Mouse (Mus musculus) heart, embryonic 11.5 days (tissue): Measurements from ENCODE around the gene Dgki. TPM values are rescaled to one million over a fixed set of nuclear protein-coding genes. Genes with fewer than 3 reads are reported as not detected.

Experiments
- ATAC-seq: fragments of 200-750 bp; cut with Nextera tagmentation; replicated peaks from 2 replicates; pipeline ENCODE4 v1.8.0; 2017; ENCODE audit warnings: moderate library complexity; ENCODE audit not compliant: insufficient number of reproducible peaks, low FRiP score, low TSS enrichment
- H3K27ac ChIP-seq: fragments of 300-500 bp; sonication (generic); 2 replicates; pipeline ENCODE4 v1.5.1; 2014; ENCODE audit warnings: mild to moderate bottlenecking, low read depth, low read length
- H3K27me3 ChIP-seq: fragments of 300-500 bp; sonication (generic); 2 replicates; pipeline ENCODE4 v1.6.1; 2014; ENCODE audit warnings: mild to moderate bottlenecking, low read length, mixed read lengths; ENCODE audit not compliant: control insufficient read depth, insufficient read depth
- H3K36me3 ChIP-seq: fragments of 300-500 bp; sonication (generic); 2 replicates; pipeline ENCODE4 v1.6.1; 2014; ENCODE audit warnings: mild to moderate bottlenecking, low read length, moderate library complexity, mixed read lengths; ENCODE audit not compliant: control insufficient read depth, insufficient read depth
- H3K4me1 ChIP-seq: fragments of 300-500 bp; sonication (generic); 2 replicates; pipeline ENCODE4 v1.6.1; 2014; ENCODE audit warnings: low read length; ENCODE audit not compliant: control insufficient read depth, insufficient read depth
- H3K4me2 ChIP-seq: fragments of 300-500 bp; sonication (generic); 2 replicates; pipeline ENCODE4 v1.6.1; 2014; ENCODE audit warnings: mild to moderate bottlenecking, moderate library complexity
- H3K4me3 ChIP-seq: fragments of 300-500 bp; sonication (generic); 2 replicates; pipeline ENCODE4 v1.5.1; 2014; ENCODE audit warnings: low read depth, low read length
- H3K9ac ChIP-seq: fragments of 300-500 bp; sonication (generic); 2 replicates; pipeline ENCODE4 v1.6.1; 2014; ENCODE audit warnings: mild to moderate bottlenecking, low read depth, low read length, moderate library complexity
- H3K9me3 ChIP-seq: fragments of 300-500 bp; sonication (generic); replicated peaks from 2 replicates; pipeline ENCODE4 v1.6.1; 2016; ENCODE audit warnings: low read length; ENCODE audit not compliant: control insufficient read depth
- WGBS: fragments of 180-500 bp; shearing (Covaris S2); extraction: QIAGEN DNeasy Blood & Tissue Kit; methylation state at CpG from one replicate; pipeline ENCODE4 v1.1.7; 2014; ENCODE audit not compliant: insufficient replicate concordance; 5-methylcytosine and 5-hydroxymethylcytosine counted together
- polyA plus RNA-seq: library from polyadenylated mRNA; unstranded; fragments of >200 nt; fragmentation: Nextera tagmentation; extraction: Ambion mirVana; gene quantifications from 2 replicates; pipeline ENCODE4 v1.2.1, GENCODE M21; 2014

Dgki gene
- polyA plus RNA-seq, 1 experiment from 2014 or later = 1.0 TPM

GRCm38 (mm10) chr6:37328671-37329070, 28.7 kb upstream of the Dgki start:
- H3K9me3 ChIP-seq = no peaks in the 10 kb centered on the region
- 44% methylated on average over 7 of the region's 7 CpGs for WGBS
- H3K4me3 ChIP-seq = no peak overlapping the region
- H3K36me3 ChIP-seq = peaks cover 16% of the 10 kb centered on the region
- H3K27ac ChIP-seq = peak overlapping the region; percentile 74
- no peaks in the 10 kb centered on the region for H3K27me3 ChIP-seq
- H3K4me2 ChIP-seq = no peak overlapping the region
- peaks cover 29% of the 10 kb centered on the region for H3K4me1 ChIP-seq
- ATAC-seq = no peak
- H3K9ac ChIP-seq = no peak overlapping the region; the same call in 1 of the 2 replicates

- 61% methylated on average over 6 of the region's 6 CpGs for WGBS
- Histone ChIP-seq H3K36me3 (peaks cover 12% of the 10 kb centered on the region), H3K4me1 (peaks cover 29% of the 10 kb centered on the region), H3K27ac (0 out of 2 replicates have a peak overlapping the region, but pooled peaks have one; percentile 25), H3K27me3 (no peaks in the 10 kb centered on the region), H3K9ac (no peak overlapping the region), H3K9me3 (no peaks in the 10 kb centered on the region), H3K4me2 (no peak overlapping the region), H3K4me3 (no peak overlapping the region)
- no peak for ATAC-seq
These were observed 27.5 kb upstream of the Dgki start for GRCm38 (mm10) chr6:37327519-37327918.

GRCm38 (mm10) chr6:37326603-37326955, 26.6 kb upstream of the Dgki start:
- peaks cover 23% of the 10 kb centered on the region for H3K4me1 ChIP-seq
- no peak overlapping the region for H3K4me3 ChIP-seq
- peaks cover 4% of the 10 kb centered on the region for H3K36me3 ChIP-seq
- no peaks in the 10 kb centered on the region for H3K9me3 ChIP-seq
- no peak overlapping the region for H3K9ac ChIP-seq
- no peak for ATAC-seq
- no peaks in the 10 kb centered on the region for H3K27me3 ChIP-seq
- WGBS = 43% methylated on average over 8 of the region's 8 CpGs
- 0 out of 2 replicates have a peak overlapping the region, but pooled peaks have one; percentile 12 for H3K27ac ChIP-seq
- no peak overlapping the region for H3K4me2 ChIP-seq

GRCm38 (mm10) chr6:37325906-37326602, 26.1 kb upstream of the Dgki start:
- 0 out of 2 replicates have a peak overlapping the region, but pooled peaks have one; percentile 12 for H3K27ac ChIP-seq

GRCm38 (mm10) chr6:37325076-37325475, 25.1 kb upstream of the Dgki start:
- 76% methylated on average over 3 of the region's 3 CpGs for WGBS
- Histone ChIP-seq H3K27ac (no peak overlapping the region), H3K9ac (no peak overlapping the region), H3K4me2 (no peak overlapping the region), H3K9me3 (no peaks in the 10 kb centered on the region), H3K36me3 (0 out of 2 replicates have a peak, but pooled peaks cover 2% of the 10 kb centered on the region), H3K27me3 (no peaks in the 10 kb centered on the region), H3K4me1 (peaks cover 12% of the 10 kb centered on the region), H3K4me3 (no peak overlapping the region)
- no peak for ATAC-seq

More at GRCm38 (mm10) chr6:37325906-37326602, 26.1 kb upstream of the Dgki start:
- no peak for ATAC-seq
- peaks cover 19% of the 10 kb centered on the region for H3K4me1 ChIP-seq
- no peak overlapping the region for H3K4me2 ChIP-seq
- H3K36me3 ChIP-seq = 0 out of 2 replicates have a peak, but pooled peaks cover 3% of the 10 kb centered on the region
- H3K4me3 ChIP-seq = no peak overlapping the region
- no peak overlapping the region for H3K9ac ChIP-seq
- H3K9me3 ChIP-seq = no peaks in the 10 kb centered on the region
- H3K27me3 ChIP-seq = no peaks in the 10 kb centered on the region
- WGBS = 88% methylated on average over 9 of the region's 9 CpGs

GRCm38 (mm10) chr6:37322641-37323040, 22.7 kb upstream of the Dgki start:
- Histone ChIP-seq H3K27ac (no peak overlapping the region), H3K4me2 (no peak overlapping the region), H3K27me3 (no peaks in the 10 kb centered on the region), H3K36me3 (no peaks in the 10 kb centered on the region), H3K9ac (no peak overlapping the region), H3K9me3 (no peaks in the 10 kb centered on the region), H3K4me3 (no peak overlapping the region), H3K4me1 (no peaks in the 10 kb centered on the region)
- 85% methylated on average over 7 of the region's 7 CpGs for WGBS
- ATAC-seq = no peak

GRCm38 (mm10) chr6:37322088-37322487, 22.1 kb upstream of the Dgki start:
- H3K4me1 ChIP-seq = no peaks in the 10 kb centered on the region
- 85% methylated on average over 9 of the region's 9 CpGs for WGBS
- no peaks in the 10 kb centered on the region for H3K9me3 ChIP-seq
- H3K4me2 ChIP-seq = no peak overlapping the region
- H3K9ac ChIP-seq = no peak overlapping the region
- no peaks in the 10 kb centered on the region for H3K36me3 ChIP-seq
- no peaks in the 10 kb centered on the region for H3K27me3 ChIP-seq
- no peak overlapping the region for H3K4me3 ChIP-seq
- ATAC-seq = no peak
- H3K27ac ChIP-seq = no peak overlapping the region

GRCm38 (mm10) chr6:37317904-37318303, 17.9 kb upstream of the Dgki start:
- Histone ChIP-seq H3K4me1 (no peaks in the 10 kb centered on the region), H3K4me3 (no peak overlapping the region), H3K27me3 (no peaks in the 10 kb centered on the region), H3K9ac (no peak overlapping the region), H3K4me2 (no peak overlapping the region), H3K27ac (no peak overlapping the region), H3K9me3 (no peaks in the 10 kb centered on the region), H3K36me3 (no peaks in the 10 kb centered on the region)
- 64% methylated on average over 5 of the region's 5 CpGs for WGBS
- no peak for ATAC-seq

GRCm38 (mm10) chr6:37315440-37315839, 15.5 kb upstream of the Dgki start:
- no peak overlapping the region for H3K27ac ChIP-seq
- H3K4me3 ChIP-seq = no peak overlapping the region
- ATAC-seq = no peak
- H3K4me2 ChIP-seq = no peak overlapping the region
- no peaks in the 10 kb centered on the region for H3K36me3 ChIP-seq
- H3K9me3 ChIP-seq = no peaks in the 10 kb centered on the region
- no peaks in the 10 kb centered on the region for H3K4me1 ChIP-seq
- no peak overlapping the region for H3K9ac ChIP-seq
- no peaks in the 10 kb centered on the region for H3K27me3 ChIP-seq
